Mouse (Mus musculus): ENCODE data around the gene Dnaic1.

The Dnaic1 gene

GRCm38 (mm10) chr4:41571490-41571889, 1.9 kb downstream of the Dnaic1 start:
- no peak for DNase-seq (ENCODE audit: low spot score)

- DNase-seq (ENCODE audit: low spot score) = no peak
These were observed 3.9 kb downstream of the Dnaic1 start for GRCm38 (mm10) chr4:41573492-41573891.

- no peak for DNase-seq (ENCODE audit: low spot score)
These were observed 6.3 kb downstream of the Dnaic1 start for GRCm38 (mm10) chr4:41575914-41576313.

- no peak for DNase-seq (ENCODE audit: low spot score)
These were observed 13.8 kb downstream of the Dnaic1 start for GRCm38 (mm10) chr4:41583353-41583752.

- no peak for DNase-seq (ENCODE audit: low spot score)
These were observed 33.2 kb downstream of the Dnaic1 start for GRCm38 (mm10) chr4:41602818-41603217.

GRCm38 (mm10) chr4:41604476-41605396, 35.2 kb downstream of the Dnaic1 start:
- no peak for DNase-seq (ENCODE audit: low spot score)

GRCm38 (mm10) chr4:41606784-41607183, 37.2 kb downstream of the Dnaic1 start:
- no peak for DNase-seq (ENCODE audit: low spot score)

- DNase-seq (ENCODE audit: low spot score) = no peak
These were observed 40.4 kb downstream of the Dnaic1 start for GRCm38 (mm10) chr4:41609681-41610593.

GRCm38 (mm10) chr4:41610594-41610980, 41.0 kb downstream of the Dnaic1 start:
- no peak for DNase-seq (ENCODE audit: low spot score)

- no peak for DNase-seq (ENCODE audit: low spot score)
These were observed 42.6 kb downstream of the Dnaic1 start for GRCm38 (mm10) chr4:41612166-41612565.

- peak; percentile 53 for DNase-seq (ENCODE audit: low spot score)
These were observed 44.6 kb downstream of the Dnaic1 start for GRCm38 (mm10) chr4:41614156-41614555.

- DNase-seq (ENCODE audit: low spot score) = no peak
These were observed 46.4 kb downstream of the Dnaic1 start for GRCm38 (mm10) chr4:41615661-41616599.

- DNase-seq (ENCODE audit: low spot score) = no peak
These were observed 49.6 kb downstream of the Dnaic1 start for GRCm38 (mm10) chr4:41618916-41619746.

GRCm38 (mm10) chr4:41622071-41622470, 52.5 kb downstream of the Dnaic1 start:
- no peak for DNase-seq (ENCODE audit: low spot score)

- no peak for DNase-seq (ENCODE audit: low spot score)
These were observed 58.8 kb downstream of the Dnaic1 start for GRCm38 (mm10) chr4:41628202-41628927.

- DNase-seq (ENCODE audit: low spot score) = no peak
These were observed 60.6 kb downstream of the Dnaic1 start for GRCm38 (mm10) chr4:41630196-41630595.

- DNase-seq (ENCODE audit: low spot score) = no peak
These were observed 61.8 kb downstream of the Dnaic1 start for GRCm38 (mm10) chr4:41631390-41631789.

- no peak for DNase-seq (ENCODE audit: low spot score)
These were observed 63.4 kb downstream of the Dnaic1 start for GRCm38 (mm10) chr4:41633001-41633400.

GRCm38 (mm10) chr4:41634631-41635030, 65.1 kb downstream of the Dnaic1 start:
- DNase-seq (ENCODE audit: low spot score) = no peak

GRCm38 (mm10) chr4:41635224-41635623, 65.6 kb downstream of the Dnaic1 start:
- DNase-seq (ENCODE audit: low spot score) = no peak

All from T-cell, adult 2 months (primary cell).